Mouse (Mus musculus): ENCODE measurements at regions not wholly inside any gene's neighbourhood (a gene's known extent, or its start where the extent isn't known, plus 50 kb on each side); places are given as distances from the start of the nearest gene placed in this dataset.

DNA sequence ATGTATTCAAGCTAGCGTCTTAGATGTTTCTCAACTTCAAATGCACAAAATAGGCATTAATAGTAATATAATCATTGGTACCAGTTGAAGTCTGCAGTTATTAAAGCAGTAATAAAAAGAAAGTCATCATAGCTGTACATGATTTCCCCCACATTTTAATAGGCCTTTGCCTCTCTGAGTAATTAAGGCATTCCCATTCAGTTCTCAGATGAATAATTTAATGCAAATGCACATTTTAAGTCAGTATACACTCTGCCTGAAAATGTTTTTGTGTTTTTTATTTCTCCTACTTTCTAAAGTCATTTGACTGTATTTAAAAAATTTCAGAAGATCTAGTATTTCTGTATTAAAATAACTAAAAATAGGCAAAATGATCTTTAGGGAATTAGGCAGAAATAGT is 344.6 kb downstream of the Edem1 start:
- TF ChIP-seq CTCF (IDR thresholded peaks at IDR 0.05) (no peak), POLR2A (IDR thresholded peaks at IDR 0.05; ENCODE audit: insufficient read depth, low read depth, low read length) (no peak)
